Mouse (Mus musculus) frontal cortex, adult (tissue): ENCODE measurements around the gene Narfl.

ENCODE experiments used
- ATAC-seq: cut with Nextera tagmentation; 2 replicates; pipeline ENCODE4 v1.9.2; 2017; ENCODE audit warnings: mild to moderate bottlenecking, moderate library complexity, mixed read lengths; ENCODE audit not compliant: low TSS enrichment

The Narfl gene

GRCm38 (mm10) chr17:25829558-25830017, 56.0 kb downstream of the Narfl start:
- no peak for ATAC-seq

GRCm38 (mm10) chr17:25830200-25830753, 56.7 kb downstream of the Narfl start:
- no peak for ATAC-seq

- no peak for ATAC-seq
Measured at GRCm38 (mm10) chr17:25830806-25831431, 57.3 kb downstream of the Narfl start.

DNA sequence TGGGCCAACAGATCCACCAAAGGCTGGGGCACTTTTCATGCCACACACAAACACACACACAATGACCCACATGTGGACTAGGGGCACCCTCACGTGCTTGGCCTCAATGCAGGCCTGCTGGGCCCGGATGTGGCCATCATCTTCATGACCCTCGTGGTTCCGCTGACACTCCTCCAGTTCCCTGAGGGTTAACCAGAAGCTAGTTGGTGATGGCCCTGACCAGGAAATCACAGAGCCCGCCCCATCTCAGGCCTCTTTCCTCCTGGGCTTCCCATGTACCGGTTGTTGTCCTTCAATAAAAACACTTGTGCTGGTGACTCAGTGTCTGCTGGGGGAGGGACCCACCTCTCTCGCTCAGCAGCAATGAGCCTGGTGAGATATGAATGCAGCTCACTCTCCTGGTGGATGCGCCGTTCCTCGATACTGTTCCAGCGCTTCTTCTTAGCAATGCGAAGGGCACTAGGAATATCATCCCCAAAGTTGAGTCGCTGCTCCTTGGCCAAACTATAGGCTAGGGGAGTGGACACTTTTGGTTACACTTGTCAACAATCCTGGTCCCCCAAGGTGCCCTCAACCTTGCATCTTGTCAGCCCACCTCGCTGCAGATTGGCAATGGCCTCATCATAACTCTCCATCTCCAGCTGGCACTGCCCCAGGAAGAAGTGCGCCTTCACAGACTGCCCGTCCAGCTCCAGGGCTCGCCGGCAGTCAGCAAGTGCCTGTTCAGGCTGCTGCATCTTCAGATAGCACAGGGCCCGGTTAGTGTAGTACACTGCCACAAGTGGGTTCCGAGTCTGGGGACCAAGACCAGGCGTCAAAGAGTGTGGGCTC, 58.1 kb downstream of the Narfl start:
- ATAC-seq: no peak

DNA sequence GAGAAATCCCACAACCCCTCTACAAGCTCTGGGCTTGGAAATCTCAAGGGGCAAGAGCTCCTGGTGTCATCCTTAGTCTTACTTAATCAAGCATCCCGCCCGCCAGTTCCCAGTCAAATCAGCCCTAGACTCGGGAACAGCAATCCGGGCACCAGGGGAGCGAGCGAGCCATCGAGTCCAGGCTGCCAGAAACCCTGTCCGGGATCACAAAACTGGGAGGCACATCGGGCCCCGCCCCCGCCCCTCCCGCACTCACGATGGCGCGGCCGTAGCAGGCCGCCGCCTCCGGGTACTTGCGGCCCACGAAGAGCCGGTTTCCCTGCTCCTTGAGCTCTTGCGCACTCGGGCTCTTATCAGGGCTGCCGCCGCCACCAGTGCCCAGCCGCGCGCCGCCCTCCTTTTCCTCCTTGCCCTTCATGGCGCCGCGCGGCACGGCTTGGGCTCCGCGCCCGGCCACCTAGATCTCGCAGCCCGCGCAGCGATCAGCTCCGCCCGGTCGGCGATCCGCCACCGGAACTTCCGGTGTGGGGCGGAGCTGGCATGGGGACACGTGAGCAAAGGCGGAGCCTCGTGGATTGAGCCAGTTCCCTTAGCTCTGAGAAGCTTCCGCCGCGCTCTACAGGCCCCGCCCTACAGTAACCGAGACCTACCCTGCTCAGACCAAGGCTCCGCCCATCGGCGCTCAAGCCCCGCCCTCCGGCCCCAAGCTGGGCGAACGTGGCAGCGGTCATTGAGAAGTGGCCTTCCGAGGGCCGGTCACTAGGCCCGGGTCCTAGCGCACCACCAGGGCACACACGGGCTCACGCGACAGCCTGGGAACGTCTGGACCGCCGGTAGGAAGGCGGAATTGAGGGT, 59.1 kb downstream of the Narfl start:
- ATAC-seq: peak; percentile 62
